Comparison of ENCODE assay signal across 15 mouse cellular contexts in the genomic region with DNA sequence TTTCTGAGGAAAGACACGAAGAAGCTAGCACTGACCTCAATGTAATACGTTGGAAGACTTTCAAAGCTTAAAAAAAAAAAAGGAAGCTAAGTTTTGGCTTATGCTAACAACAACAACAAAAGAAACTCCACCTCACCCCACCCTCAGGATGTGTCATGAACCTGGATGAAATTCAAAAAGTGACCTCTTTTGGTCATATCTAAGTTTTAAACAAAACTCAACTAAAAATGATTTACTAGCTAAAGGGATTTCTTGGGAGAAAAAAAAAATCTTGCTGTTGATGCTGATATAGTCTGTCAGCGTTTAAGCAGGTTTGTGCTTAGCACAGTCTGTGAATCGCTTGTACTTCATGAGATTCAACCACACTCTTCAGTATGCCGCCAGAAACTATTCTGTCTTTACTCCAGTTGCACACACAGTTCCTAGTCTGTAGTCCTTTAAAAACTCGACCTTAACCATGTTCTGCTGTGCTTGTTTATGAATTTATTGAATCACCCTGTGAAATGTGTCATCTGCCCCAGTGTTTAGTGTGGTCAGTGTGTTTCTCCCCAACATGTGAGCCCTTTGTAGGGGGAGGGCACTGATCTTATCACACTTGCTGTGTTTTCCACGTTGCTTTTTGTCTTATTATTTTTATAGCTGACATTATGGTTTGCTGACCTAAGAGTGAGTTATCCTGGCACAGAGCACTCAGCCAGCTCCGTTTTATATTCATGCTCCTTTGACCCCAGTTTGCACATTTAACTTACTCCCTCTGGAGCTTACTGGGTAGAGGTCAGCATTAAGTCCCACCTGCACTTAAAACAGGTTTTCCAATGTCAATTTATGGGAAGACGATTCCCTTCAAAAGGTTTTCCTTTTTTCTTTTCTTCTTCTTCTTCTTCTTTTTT. TPM values are rescaled to one million over a fixed set of nuclear protein-coding genes. Genes with fewer than 3 reads are reported as not detected.
DNase-seq lines count a peak whose midpoint lies in the region; ATAC-seq and TF ChIP-seq lines count a peak whose summit lies in the region.
"Had no signal": no experiment of that assay in that cellular context is flagged by ENCODE, and none has a peak within 500 bp of the region (broad histone marks: within the 10 kb centered on the region; RNA-seq: fewer than 3 reads in every experiment).

No protein-coding gene starts in this region.

- H3K27me3 ChIP-seq in kidney, embryonic 16.5 days (ENCODE audit: insufficient read depth, low read length), result no peaks in the 10 kb centered on the region
- no peaks in the 10 kb centered on the region for H3K27me3 ChIP-seq in lung, postnatal 0 days (replicated peaks; ENCODE audit: insufficient read depth, low read length)
- H3K27me3 ChIP-seq: intestine, embryonic 15.5 days had no signal

- H3K9ac ChIP-seq in kidney, embryonic 16.5 days (replicated peaks; ENCODE audit: low read length), result no peak overlapping the region
- no peak overlapping the region for H3K9ac ChIP-seq in lung, postnatal 0 days (replicated peaks; ENCODE audit: low read depth)
- H3K9ac ChIP-seq: intestine, embryonic 15.5 days had no signal

- TF ChIP-seq CTCF in lung, postnatal 0 days (IDR thresholded peaks at IDR 0.05), result no peak

- no peaks in the 10 kb centered on the region for H3K9me3 ChIP-seq in kidney, embryonic 16.5 days (ENCODE audit: low read length)
- no peaks in the 10 kb centered on the region for H3K9me3 ChIP-seq in lung, postnatal 0 days (ENCODE audit: low read length)
- H3K9me3 ChIP-seq: intestine, embryonic 15.5 days had no signal

- H3K4me2 ChIP-seq in kidney, embryonic 16.5 days (replicated peaks; ENCODE audit: low read depth, low read length), result no peak overlapping the region
- no peak overlapping the region for H3K4me2 ChIP-seq in lung, postnatal 0 days (replicated peaks; ENCODE audit: low read depth, low read length)
- H3K4me2 ChIP-seq: intestine, embryonic 15.5 days; liver, embryonic 11.5 days had no signal

- H3K4me1 ChIP-seq in kidney, embryonic 16.5 days (ENCODE audit: insufficient read depth, low read length), result peaks cover 13% of the 10 kb centered on the region
- H3K4me1 ChIP-seq in lung, postnatal 0 days (ENCODE audit: insufficient read depth, low read depth, low read length), result peaks cover 9% of the 10 kb centered on the region; the same call in 1 of the 2 replicates
- H3K4me1 ChIP-seq: intestine, embryonic 15.5 days had no signal

- no peak overlapping the region for H3K27ac ChIP-seq in kidney, embryonic 16.5 days (ENCODE audit: low read length)
- H3K27ac ChIP-seq in lung, postnatal 0 days (ENCODE audit: low read length), result peak overlapping the region; percentile 68
- H3K27ac ChIP-seq: intestine, embryonic 15.5 days had no signal

- 49% methylated on average over 9 of the region's 9 CpGs for WGBS in kidney, embryonic 16.5 days
- WGBS in lung, postnatal 0 days, result 43% methylated on average over 9 of the region's 9 CpGs

- no peak for TF ChIP-seq EP300 in lung, postnatal 0 days (IDR thresholded peaks at IDR 0.05)

- H3K4me3 ChIP-seq in kidney, embryonic 16.5 days (ENCODE audit: low read length), result no peak overlapping the region
- H3K4me3 ChIP-seq in lung, postnatal 0 days (ENCODE audit: low read depth, low read length), result no peak overlapping the region
- H3K4me3 ChIP-seq: intestine, embryonic 15.5 days had no signal

- peak; percentile 36 to 81 for DNase-seq in adrenal gland, adult (ENCODE audit: inconsistent age in 2 of 2, low spot score in 1 of 2)
- no peak for DNase-seq in adrenal gland, postnatal 25 days
- peak; percentile 24 for DNase-seq in kidney, adult 11 months
- DNase-seq in lung, postnatal 0 days (ENCODE audit: low spot score), result peak; percentile 23
- DNase-seq in lung, postnatal 36 days, result no peak
- DNase-seq in skeletal muscle tissue, adult 2 months (ENCODE audit: low read depth, low spot score), result peak; percentile 27
- no peak for DNase-seq in frontal cortex, postnatal 36 days (ENCODE audit: low spot score in 2 of 2)
- DNase-seq: cerebellum, postnatal 36 days; lung, postnatal 4 days; thymus, postnatal 14 days had no signal

- no peaks in the 10 kb centered on the region for H3K36me3 ChIP-seq in kidney, embryonic 16.5 days (ENCODE audit: insufficient read depth, low read length)
- no peaks in the 10 kb centered on the region for H3K36me3 ChIP-seq in lung, postnatal 0 days (ENCODE audit: insufficient read depth, low read length)
- H3K36me3 ChIP-seq: intestine, embryonic 15.5 days had no signal

- ATAC-seq in kidney, embryonic 16.5 days (ENCODE audit: low FRiP score, low TSS enrichment), result no peak
- ATAC-seq in lung, postnatal 0 days, result no peak
- ATAC-seq: forebrain, embryonic 16.5 days; intestine, embryonic 15.5 days; midbrain, embryonic 16.5 days had no signal

RNA-seq across cellular contexts. Expression of gene Prkd3, which starts 25.4 kb away (rescaled TPM):
- 32.9 and 40.0 TPM in 2 replicates for total RNA-seq in adrenal gland, postnatal 25 days (2021)
- polyA plus RNA-seq in kidney, embryonic 16.5 days (2015; fragmentation: Nextera tagmentation; extraction: Ambion mirVana), result 41.4 and 43.4 TPM in 2 replicates
- 24.1 and 27.6 TPM in 2 replicates for polyA plus RNA-seq in lung, postnatal 0 days (2015; fragmentation: Nextera tagmentation; extraction: Ambion mirVana)

RNA-seq across cellular contexts. Expression of gene Qpct, which starts 56.5 kb away (rescaled TPM):
- total RNA-seq in adrenal gland, postnatal 25 days (2021), result 4.5 and 7.0 TPM in 2 replicates
- 4.2 and 5.4 TPM in 2 replicates for polyA plus RNA-seq in kidney, embryonic 16.5 days (2015; fragmentation: Nextera tagmentation; extraction: Ambion mirVana)
- 26.1 and 27.1 TPM in 2 replicates for polyA plus RNA-seq in lung, postnatal 0 days (2015; fragmentation: Nextera tagmentation; extraction: Ambion mirVana)

RNA-seq across cellular contexts. Expression of gene Ndufaf7, which starts 58.2 kb away (rescaled TPM):
- total RNA-seq in adrenal gland, postnatal 25 days (2021), result 36.8 and 42.3 TPM in 2 replicates
- 64.4 and 66.3 TPM in 2 replicates for polyA plus RNA-seq in kidney, embryonic 16.5 days (2015; fragmentation: Nextera tagmentation; extraction: Ambion mirVana)
- 37.7 and 42.9 TPM in 2 replicates for polyA plus RNA-seq in lung, postnatal 0 days (2015; fragmentation: Nextera tagmentation; extraction: Ambion mirVana)

RNA-seq across cellular contexts. Expression of gene Cebpz, which starts 58.3 kb away (rescaled TPM):
- 48.2 and 50.5 TPM in 2 replicates for total RNA-seq in adrenal gland, postnatal 25 days (2021)
- 46.8 and 56.7 TPM in 2 replicates for polyA plus RNA-seq in kidney, embryonic 16.5 days (2015; fragmentation: Nextera tagmentation; extraction: Ambion mirVana)
- polyA plus RNA-seq in lung, postnatal 0 days (2015; fragmentation: Nextera tagmentation; extraction: Ambion mirVana), result 43.4 and 47.6 TPM in 2 replicates

Comparison
In these comparisons a context has a peak if more than half of its experiments do, and no peak if none do; other contexts are left out.
1. DNase-seq: peak in adrenal gland, adult (2 of 2), kidney, adult 11 months (single experiment), lung, postnatal 0 days (single experiment) and skeletal muscle tissue, adult 2 months (single experiment); none in adrenal gland, postnatal 25 days (single experiment), lung, postnatal 36 days (single experiment) and frontal cortex, postnatal 36 days (0 of 2).